Mouse (Mus musculus): ENCODE measurements around the gene Grik4. TPM values are rescaled to one million over a fixed set of nuclear protein-coding genes. Genes with fewer than 3 reads are reported as not detected.

The Grik4 gene
- polyA plus RNA-seq, 1 experiment from 2014 or later = 2.5 TPM

- no peak for ATAC-seq (ENCODE audit: insufficient read depth, low FRiP score, low TSS enrichment)
- Histone ChIP-seq H3K4me2 (ENCODE audit: low read depth) (no peak overlapping the region), H3K4me1 (ENCODE audit: control insufficient read depth, insufficient read depth, low read length) (peaks cover 6% of the 10 kb centered on the region), H3K27me3 (ENCODE audit: control insufficient read depth, insufficient read depth, low read length) (0 out of 2 replicates have a peak, but pooled peaks cover under 1% of the 10 kb centered on the region), H3K36me3 (ENCODE audit: control insufficient read depth, insufficient read depth, low read length) (no peaks in the 10 kb centered on the region), H3K9me3 (ENCODE audit: control insufficient read depth, low read length) (no peaks in the 10 kb centered on the region), H3K4me3 (ENCODE audit: low read depth, low read length) (no peak overlapping the region), H3K9ac (ENCODE audit: low read length) (no peak overlapping the region), H3K27ac (ENCODE audit: low read depth, low read length) (no peak overlapping the region)
- DNase-seq (ENCODE audit: low spot score) = no peak
- WGBS = 87% methylated on average over 8 of the region's 8 CpGs
Measured at GRCm38 (mm10) chr9:42892765-42893164, 51.5 kb downstream of the Grik4 start.

- 80% methylated on average over 4 of the region's 4 CpGs for WGBS
- H3K4me1 ChIP-seq (ENCODE audit: control insufficient read depth, insufficient read depth, low read length) = peaks cover 7% of the 10 kb centered on the region
- no peaks in the 10 kb centered on the region for H3K9me3 ChIP-seq (ENCODE audit: control insufficient read depth, low read length)
- no peak for ATAC-seq (ENCODE audit: insufficient read depth, low FRiP score, low TSS enrichment)
- H3K4me2 ChIP-seq (ENCODE audit: low read depth) = no peak overlapping the region
- H3K4me3 ChIP-seq (ENCODE audit: low read depth, low read length) = no peak overlapping the region
- DNase-seq (ENCODE audit: low spot score) = no peak
- no peaks in the 10 kb centered on the region for H3K27me3 ChIP-seq (ENCODE audit: control insufficient read depth, insufficient read depth, low read length)
- no peak overlapping the region for H3K27ac ChIP-seq (ENCODE audit: low read depth, low read length)
- no peak overlapping the region for H3K9ac ChIP-seq (ENCODE audit: low read length)
- H3K36me3 ChIP-seq (ENCODE audit: control insufficient read depth, insufficient read depth, low read length) = no peaks in the 10 kb centered on the region
Measured at GRCm38 (mm10) chr9:42887930-42888329, 56.4 kb downstream of the Grik4 start.

- H3K27me3 ChIP-seq (ENCODE audit: control insufficient read depth, insufficient read depth, low read length) = no peaks in the 10 kb centered on the region
- H3K27ac ChIP-seq (ENCODE audit: low read depth, low read length) = no peak overlapping the region
- H3K4me3 ChIP-seq (ENCODE audit: low read depth, low read length) = no peak overlapping the region
- H3K4me1 ChIP-seq (ENCODE audit: control insufficient read depth, insufficient read depth, low read length) = peaks cover 7% of the 10 kb centered on the region
- no peaks in the 10 kb centered on the region for H3K9me3 ChIP-seq (ENCODE audit: control insufficient read depth, low read length)
- no peak overlapping the region for H3K4me2 ChIP-seq (ENCODE audit: low read depth)
- H3K9ac ChIP-seq (ENCODE audit: low read length) = no peak overlapping the region
- 29% methylated on average over 15 of the region's 15 CpGs for WGBS
- DNase-seq (ENCODE audit: low spot score) (peak; percentile 34), ATAC-seq (ENCODE audit: insufficient read depth, low FRiP score, low TSS enrichment) (no peak)
- H3K36me3 ChIP-seq (ENCODE audit: control insufficient read depth, insufficient read depth, low read length) = no peaks in the 10 kb centered on the region
Measured at GRCm38 (mm10) chr9:42886112-42886766, 58.1 kb downstream of the Grik4 start.

- Histone ChIP-seq H3K9me3 (ENCODE audit: control insufficient read depth, low read length) (no peaks in the 10 kb centered on the region), H3K27ac (ENCODE audit: low read depth, low read length) (no peak overlapping the region), H3K4me1 (ENCODE audit: control insufficient read depth, insufficient read depth, low read length) (peaks cover 7% of the 10 kb centered on the region), H3K36me3 (ENCODE audit: control insufficient read depth, insufficient read depth, low read length) (no peaks in the 10 kb centered on the region), H3K4me3 (ENCODE audit: low read depth, low read length) (no peak overlapping the region), H3K9ac (ENCODE audit: low read length) (no peak overlapping the region), H3K27me3 (ENCODE audit: control insufficient read depth, insufficient read depth, low read length) (no peaks in the 10 kb centered on the region), H3K4me2 (ENCODE audit: low read depth) (no peak overlapping the region)
- DNase-seq (ENCODE audit: low spot score) (no peak), ATAC-seq (ENCODE audit: insufficient read depth, low FRiP score, low TSS enrichment) (no peak)
- WGBS = 28% methylated on average over 8 of the region's 8 CpGs
Measured at GRCm38 (mm10) chr9:42885566-42885965, 58.7 kb downstream of the Grik4 start.

- Histone ChIP-seq H3K4me3 (ENCODE audit: low read depth, low read length) (no peak overlapping the region), H3K27ac (ENCODE audit: low read depth, low read length) (no peak overlapping the region), H3K9ac (ENCODE audit: low read length) (no peak overlapping the region), H3K9me3 (ENCODE audit: control insufficient read depth, low read length) (no peaks in the 10 kb centered on the region), H3K27me3 (ENCODE audit: control insufficient read depth, insufficient read depth, low read length) (no peaks in the 10 kb centered on the region), H3K4me1 (ENCODE audit: control insufficient read depth, insufficient read depth, low read length) (peaks cover 7% of the 10 kb centered on the region), H3K4me2 (ENCODE audit: low read depth) (no peak overlapping the region), H3K36me3 (ENCODE audit: control insufficient read depth, insufficient read depth, low read length) (no peaks in the 10 kb centered on the region)
- DNase-seq (ENCODE audit: low spot score) (no peak), ATAC-seq (ENCODE audit: insufficient read depth, low FRiP score, low TSS enrichment) (no peak)
- WGBS = 49% methylated on average over 11 of the region's 11 CpGs
Measured at GRCm38 (mm10) chr9:42885123-42885522, 59.2 kb downstream of the Grik4 start.

GRCm38 (mm10) chr9:42883006-42883759 lies 61.1 kb downstream of the Grik4 start:
- H3K27me3 ChIP-seq (ENCODE audit: control insufficient read depth, insufficient read depth, low read length) = no peaks in the 10 kb centered on the region
- no peak overlapping the region for H3K9ac ChIP-seq (ENCODE audit: low read length)
- H3K27ac ChIP-seq (ENCODE audit: low read depth, low read length) = no peak overlapping the region
- WGBS = 84% methylated on average over 10 of the region's 10 CpGs
- DNase-seq (ENCODE audit: low spot score) (no peak), ATAC-seq (ENCODE audit: insufficient read depth, low FRiP score, low TSS enrichment) (no peak)
- no peak overlapping the region for H3K4me2 ChIP-seq (ENCODE audit: low read depth)
- H3K36me3 ChIP-seq (ENCODE audit: control insufficient read depth, insufficient read depth, low read length) = no peaks in the 10 kb centered on the region
- no peak overlapping the region for H3K4me3 ChIP-seq (ENCODE audit: low read depth, low read length)
- no peaks in the 10 kb centered on the region for H3K9me3 ChIP-seq (ENCODE audit: control insufficient read depth, low read length)
- H3K4me1 ChIP-seq (ENCODE audit: control insufficient read depth, insufficient read depth, low read length) = peaks cover 7% of the 10 kb centered on the region

- Histone ChIP-seq H3K27me3 (ENCODE audit: control insufficient read depth, insufficient read depth, low read length) (no peaks in the 10 kb centered on the region), H3K27ac (ENCODE audit: low read depth, low read length) (no peak overlapping the region)
Measured at GRCm38 (mm10) chr9:42882313-42882712, 62.0 kb downstream of the Grik4 start.

GRCm38 (mm10) chr9:42881040-42881439 lies 63.3 kb downstream of the Grik4 start:
- no peaks in the 10 kb centered on the region for H3K36me3 ChIP-seq (ENCODE audit: control insufficient read depth, insufficient read depth, low read length)
- no peak overlapping the region for H3K27ac ChIP-seq (ENCODE audit: low read depth, low read length)
- H3K27me3 ChIP-seq (ENCODE audit: control insufficient read depth, insufficient read depth, low read length) = no peaks in the 10 kb centered on the region
- DNase-seq (ENCODE audit: low spot score) (no peak), ATAC-seq (ENCODE audit: insufficient read depth, low FRiP score, low TSS enrichment) (no peak)
- no peak overlapping the region for H3K9ac ChIP-seq (ENCODE audit: low read length)
- no peak overlapping the region for H3K4me2 ChIP-seq (ENCODE audit: low read depth)
- H3K4me1 ChIP-seq (ENCODE audit: control insufficient read depth, insufficient read depth, low read length) = no peaks in the 10 kb centered on the region; the same call in 1 of the 2 replicates
- 62% methylated on average over 8 of the region's 8 CpGs for WGBS
- H3K9me3 ChIP-seq (ENCODE audit: control insufficient read depth, low read length) = no peaks in the 10 kb centered on the region
- no peak overlapping the region for H3K4me3 ChIP-seq (ENCODE audit: low read depth, low read length)

More at GRCm38 (mm10) chr9:42882313-42882712, 62.0 kb downstream of the Grik4 start:
- DNase-seq (ENCODE audit: low spot score) (no peak), ATAC-seq (ENCODE audit: insufficient read depth, low FRiP score, low TSS enrichment) (no peak)
- no peak overlapping the region for H3K9ac ChIP-seq (ENCODE audit: low read length)
- H3K4me1 ChIP-seq (ENCODE audit: control insufficient read depth, insufficient read depth, low read length) = peaks cover 7% of the 10 kb centered on the region
- H3K4me2 ChIP-seq (ENCODE audit: low read depth) = no peak overlapping the region
- no peaks in the 10 kb centered on the region for H3K9me3 ChIP-seq (ENCODE audit: control insufficient read depth, low read length)
- no peak overlapping the region for H3K4me3 ChIP-seq (ENCODE audit: low read depth, low read length)
- no peaks in the 10 kb centered on the region for H3K36me3 ChIP-seq (ENCODE audit: control insufficient read depth, insufficient read depth, low read length)
- WGBS = 46% methylated on average over 11 of the region's 11 CpGs

- Histone ChIP-seq H3K4me2 (ENCODE audit: low read depth) (no peak overlapping the region), H3K27me3 (ENCODE audit: control insufficient read depth, insufficient read depth, low read length) (no peaks in the 10 kb centered on the region), H3K9ac (ENCODE audit: low read length) (no peak overlapping the region), H3K4me3 (ENCODE audit: low read depth, low read length) (no peak overlapping the region), H3K4me1 (ENCODE audit: control insufficient read depth, insufficient read depth, low read length) (no peaks in the 10 kb centered on the region), H3K36me3 (ENCODE audit: control insufficient read depth, insufficient read depth, low read length) (no peaks in the 10 kb centered on the region), H3K27ac (ENCODE audit: low read depth, low read length) (no peak overlapping the region), H3K9me3 (ENCODE audit: control insufficient read depth, low read length) (no peaks in the 10 kb centered on the region)
- 14% methylated on average over 7 of the region's 7 CpGs for WGBS
- DNase-seq (ENCODE audit: low spot score) (no peak), ATAC-seq (ENCODE audit: insufficient read depth, low FRiP score, low TSS enrichment) (no peak)
Measured at GRCm38 (mm10) chr9:42878401-42878800, 65.9 kb downstream of the Grik4 start.
